Mouse (Mus musculus) embryonic stem cell, embryonic (primary cell): ENCODE results near the gene Alas2.

Experiments used
- CTCF ChIA-PET, 4 experiments: fragments of 300-600 bp in 2 of 4; fragments of 350-600 bp in 2 of 4; sonication (Branson Sonifier 250); formaldehyde crosslinking; loops; one replicate each; lab custom pipeline; 2022; ENCODE audit warnings: inconsistent platforms in 2 of 4; lab: Charles Lee
- POLR2A ChIA-PET, 4 experiments: fragments of 300-600 bp in 2 of 4; fragments of 350-600 bp in 2 of 4; sonication (Branson Sonifier 250); formaldehyde crosslinking; loops; one replicate each; lab custom pipeline; 2022; ENCODE audit warnings: antibody characterized with exemption in 4 of 4, inconsistent platforms in 1 of 4; lab: Charles Lee

The Alas2 gene

GRCm38 (mm10) chrX:150547239-150547638 lies at the start of gene Alas2:
Alas2 (plus strand) TSS chrX:150547375.
- CTCF ChIA-PET: no interaction called here

GRCm38 (mm10) chrX:150508696-150509095 lies 38.5 kb upstream of the Alas2 start:
- ChIA-PET CTCF (no interaction called here), POLR2A (no interaction called here)

More at GRCm38 (mm10) chrX:150547239-150547638, at the start of gene Alas2:
- POLR2A ChIA-PET: no interaction called here

GRCm38 (mm10) chrX:150510631-150511030 lies 36.5 kb upstream of the Alas2 start:
- ChIA-PET CTCF (interaction anchor here in 2 of 4 experiments (0.6 to 0.7 kb wide), 4 partner anchors 29 to 1560 kb away, joined by 3 to 6 read pairs (median 4); no protein-coding TSS in a partner anchor), POLR2A (interaction anchor here in 2 of 4 experiments (0.6 to 1.0 kb wide), 2 partner anchors 78 to 178 kb away, joined by 3 to 5 read pairs; no protein-coding TSS in a partner anchor)

GRCm38 (mm10) chrX:150511274-150511673 lies 35.9 kb upstream of the Alas2 start:
- ChIA-PET CTCF (interaction anchor here in 2 of 4 experiments (0.6 to 0.7 kb wide), 2 partner anchors 374 to 445 kb away, joined by 3 read pairs; no protein-coding TSS in a partner anchor), POLR2A (interaction anchor here in 2 of 4 experiments (0.6 to 1.0 kb wide), 2 partner anchors 77 to 178 kb away, joined by 3 to 5 read pairs; no protein-coding TSS in a partner anchor)

- ChIA-PET POLR2A (no interaction called here), CTCF (no interaction called here)
Observed at GRCm38 (mm10) chrX:150514127-150514526, 33.0 kb upstream of the Alas2 start.

GRCm38 (mm10) chrX:150516015-150516414 lies 31.2 kb upstream of the Alas2 start:
- ChIA-PET CTCF (no interaction called here), POLR2A (interaction anchor here in 1 of 4 experiments (1.1 kb wide), 1 partner anchor 72 kb away, joined by 3 read pairs; the partner anchor contains the start of gene Pfkfb1)

- CTCF ChIA-PET: no interaction called here
- POLR2A ChIA-PET: interaction anchor here in 1 of 4 experiments (1.1 kb wide), 1 partner anchor 72 kb away, joined by 3 read pairs; the partner anchor contains the start of gene Pfkfb1
Observed at GRCm38 (mm10) chrX:150516477-150516876, 30.7 kb upstream of the Alas2 start.

- ChIA-PET CTCF (no interaction called here), POLR2A (no interaction called here)
Observed at GRCm38 (mm10) chrX:150540111-150540510, 7.1 kb upstream of the Alas2 start.

- POLR2A ChIA-PET: interaction anchor here in 1 of 4 experiments (0.7 kb wide), 1 partner anchor 20 kb away, joined by 3 read pairs; no protein-coding TSS in a partner anchor
- CTCF ChIA-PET: no interaction called here
Observed at GRCm38 (mm10) chrX:150541684-150542083, 5.5 kb upstream of the Alas2 start.

- CTCF ChIA-PET: no interaction called here
- POLR2A ChIA-PET: no interaction called here
Observed at GRCm38 (mm10) chrX:150549639-150550038, 2.5 kb downstream of the Alas2 start.

GRCm38 (mm10) chrX:150551986-150552385 lies 4.8 kb downstream of the Alas2 start:
- POLR2A ChIA-PET: no interaction called here

GRCm38 (mm10) chrX:150554032-150554431 lies 6.9 kb downstream of the Alas2 start:
- ChIA-PET POLR2A (no interaction called here), CTCF (no interaction called here)

More at GRCm38 (mm10) chrX:150551986-150552385, 4.8 kb downstream of the Alas2 start:
- CTCF ChIA-PET: no interaction called here

- ChIA-PET CTCF (no interaction called here), POLR2A (interaction anchor here in 3 of 4 experiments (0.7 to 1.3 kb wide), 4 partner anchors 23 to 1238 kb away, joined by 3 to 4 read pairs (median 4); partner anchors contain the start of gene Pfkfb1 (in 2 of the 3))
Observed at GRCm38 (mm10) chrX:150564644-150565357, 17.6 kb downstream of the Alas2 start.

- ChIA-PET CTCF (no interaction called here), POLR2A (interaction anchor here in 1 of 4 experiments (1.1 kb wide), 1 partner anchor 12 kb away, joined by 3 read pairs; no protein-coding TSS in a partner anchor)
Observed at GRCm38 (mm10) chrX:150581921-150582320, 34.7 kb downstream of the Alas2 start.

GRCm38 (mm10) chrX:150585116-150585515 lies 37.9 kb downstream of the Alas2 start:
- POLR2A ChIA-PET: interaction anchor here in 1 of 4 experiments (1.4 kb wide), 1 partner anchor 400 kb away, joined by 3 read pairs; no protein-coding TSS in a partner anchor

GRCm38 (mm10) chrX:150588023-150588764 lies 41.0 kb downstream of the Alas2 start, which contains the start of gene Pfkfb1:
Pfkfb1 (plus strand) TSS chrX:150588229.
- ChIA-PET CTCF (interaction anchor here in 1 of 4 experiments (0.6 kb wide), 1 partner anchor 13 kb away, joined by 3 read pairs; no protein-coding TSS in a partner anchor), POLR2A (interaction anchor here in 3 of 4 experiments (0.6 to 2.8 kb wide), 47 partner anchors 8 to 1748 kb away, joined by 3 to 17 read pairs (median 4); partner anchors contain the start of genes Gnl3l (in 3 of the 3), Tro (in 2 of the 3), Huwe1 (in 1 of the 3) and Kantr (in 1 of the 3))

More at GRCm38 (mm10) chrX:150585116-150585515, 37.9 kb downstream of the Alas2 start:
- CTCF ChIA-PET: no interaction called here

- ChIA-PET POLR2A (interaction anchor here in 3 of 4 experiments (0.6 to 2.2 kb wide), 5 partner anchors 367 to 1211 kb away, joined by 3 to 7 read pairs (median 4); partner anchors contain the start of gene Huwe1 (in 1 of the 3)), CTCF (no interaction called here)
Observed at GRCm38 (mm10) chrX:150589696-150590095, 42.5 kb downstream of the Alas2 start, which contains the start of gene Apex2. Apex2 (minus strand) TSS chrX:150589868.

- ChIA-PET POLR2A (interaction anchor here in 2 of 4 experiments (0.6 to 1.7 kb wide), 4 partner anchors 10 to 88 kb away, joined by 3 to 5 read pairs (median 4); no protein-coding TSS in a partner anchor), CTCF (no interaction called here)
Observed at GRCm38 (mm10) chrX:150593266-150594035, 46.3 kb downstream of the Alas2 start.
